Mouse (Mus musculus) ES-Bruce4 (cell line): ENCODE results near the gene Plet1.

ENCODE experiments used
- CTCF ChIP-seq: IDR thresholded peaks from one replicate; pipeline ENCODE4 v1.8.1; 2011; ENCODE audit warnings: low read depth, low read length
- EP300 ChIP-seq: IDR thresholded peaks from 2 replicates; pipeline ENCODE4 v1.6.1; 2011; ENCODE audit warnings: low read depth, low read length; ENCODE audit not compliant: insufficient read depth
- POLR2A ChIP-seq: IDR thresholded peaks from one replicate; pipeline ENCODE4 v1.8.1; 2011; ENCODE audit warnings: low read length; ENCODE audit not compliant: insufficient read depth

DNA sequence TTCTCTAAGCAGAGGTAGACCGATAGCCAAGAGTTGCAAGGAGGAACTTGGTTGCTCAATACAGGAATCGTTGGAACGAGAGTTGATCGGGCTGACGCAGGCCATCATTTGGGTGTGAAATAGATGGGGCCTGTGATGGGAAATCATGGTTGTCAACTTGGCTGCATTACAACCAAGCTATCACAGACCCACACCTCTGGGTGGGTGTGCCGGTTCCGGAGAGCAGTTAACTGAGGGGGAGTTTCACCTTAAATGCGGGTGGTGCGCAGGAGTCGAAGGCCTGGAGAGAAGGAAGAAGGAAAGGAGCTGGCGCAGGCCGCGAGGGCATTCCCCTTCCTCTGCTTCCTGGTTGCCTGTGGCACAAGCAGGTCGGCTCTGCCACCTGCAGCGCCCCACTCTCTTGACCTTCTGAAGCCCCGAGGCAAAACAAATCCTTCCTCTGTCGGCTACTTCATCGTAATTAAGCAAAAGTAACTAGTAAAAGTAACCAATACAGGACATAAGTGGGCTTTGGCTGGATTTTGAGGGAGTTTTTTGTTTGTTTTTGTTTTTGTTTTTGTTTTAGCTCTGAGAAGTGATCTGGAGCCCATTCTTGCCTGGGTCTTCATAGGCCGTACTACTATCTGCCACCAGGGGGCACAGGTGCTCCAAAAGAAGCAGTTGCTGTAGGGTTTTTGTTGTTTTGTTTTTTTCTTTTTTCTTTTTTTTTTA lies 31.7 kb upstream of the Plet1 start:
- TF ChIP-seq CTCF (peak; percentile 55), EP300 (no peak), POLR2A (no peak)
